Mouse (Mus musculus): ENCODE measurements at regions not wholly inside any gene's neighbourhood (a gene's known extent, or its start where the extent isn't known, plus 50 kb on each side); places are given as distances from the start of the nearest gene placed in this dataset.

DNA sequence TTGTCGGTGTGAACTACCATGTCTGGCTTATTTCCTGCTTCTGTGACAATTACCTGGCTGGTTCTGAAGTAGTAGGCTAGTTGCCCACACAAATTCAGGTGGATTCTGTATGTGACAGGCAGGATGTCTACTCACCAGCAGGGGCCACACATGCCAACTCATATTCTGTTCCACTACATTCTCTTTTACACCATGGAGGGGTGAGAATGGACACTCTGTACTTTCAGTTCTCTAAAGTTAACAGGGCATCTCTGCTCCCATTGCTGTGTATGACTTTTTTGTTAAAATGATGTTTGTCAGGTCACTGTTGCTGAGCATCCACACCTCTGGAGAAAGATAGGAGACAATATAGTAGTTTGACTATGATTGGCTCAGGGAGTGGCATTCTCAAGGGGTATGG is 232.3 kb upstream of the Thrb start:
- TF ChIP-seq CTCF (IDR thresholded peaks at IDR 0.05; ENCODE audit: extremely low read depth, insufficient read depth, insufficient read length, insufficient replicate concordance), result no peak
- no peak for TF ChIP-seq POLR2A (IDR thresholded peaks at IDR 0.05; ENCODE audit: low read depth, low read length)

Measured in spleen, adult 2 months (tissue).